Mouse (Mus musculus): ENCODE data around the gene Dgkd. TPM values are rescaled to one million over a fixed set of nuclear protein-coding genes. Genes with fewer than 3 reads are reported as not detected.

Dgkd gene
- polyA plus RNA-seq, 1 experiment from 2014 or later, result 9.1 TPM

GRCm38 (mm10) chr1:87908736-87909135 is 55.6 kb downstream of the Dgkd start:
- H3K27me3 ChIP-seq (ENCODE audit: insufficient read depth, low read length), result no peaks in the 10 kb centered on the region
- peaks cover 11% of the 10 kb centered on the region for H3K36me3 ChIP-seq (replicated peaks; ENCODE audit: insufficient read depth, low read length)
- H3K27ac ChIP-seq (ENCODE audit: low read depth), result no peak overlapping the region
- ATAC-seq (peak; percentile 54; the same call in 1 of the 2 replicates), DNase-seq (no peak)
- TF ChIP-seq EP300 (IDR thresholded peaks at IDR 0.05; ENCODE audit: low read depth) (no peak), CTCF (IDR thresholded peaks at IDR 0.05; ENCODE audit: low read depth) (no peak)
- WGBS (ENCODE audit: insufficient replicate concordance), result 58% methylated on average over 3 of the region's 3 CpGs
- H3K4me3 ChIP-seq (ENCODE audit: low read depth, low read length), result no peak overlapping the region
- no peaks in the 10 kb centered on the region for H3K9me3 ChIP-seq (ENCODE audit: low read length)
- no peak overlapping the region for H3K4me2 ChIP-seq (ENCODE audit: low read depth, low read length)
- peaks cover 14% of the 10 kb centered on the region for H3K4me1 ChIP-seq (ENCODE audit: insufficient read depth)
- H3K9ac ChIP-seq (replicated peaks), result no peak overlapping the region

GRCm38 (mm10) chr1:87909565-87909964 is 56.5 kb downstream of the Dgkd start:
- DNase-seq (no peak), ATAC-seq (no peak)
- no peaks in the 10 kb centered on the region for H3K9me3 ChIP-seq (ENCODE audit: low read length)
- H3K4me1 ChIP-seq (ENCODE audit: insufficient read depth), result peaks cover 14% of the 10 kb centered on the region
- peaks cover 11% of the 10 kb centered on the region for H3K36me3 ChIP-seq (replicated peaks; ENCODE audit: insufficient read depth, low read length)
- H3K4me3 ChIP-seq (ENCODE audit: low read depth, low read length), result no peak overlapping the region
- TF ChIP-seq CTCF (IDR thresholded peaks at IDR 0.05; ENCODE audit: low read depth) (no peak), EP300 (IDR thresholded peaks at IDR 0.05; ENCODE audit: low read depth) (no peak)
- H3K27me3 ChIP-seq (ENCODE audit: insufficient read depth, low read length), result no peaks in the 10 kb centered on the region
- no peak overlapping the region for H3K27ac ChIP-seq (ENCODE audit: low read depth)
- H3K4me2 ChIP-seq (ENCODE audit: low read depth, low read length), result no peak overlapping the region
- H3K9ac ChIP-seq (replicated peaks), result no peak overlapping the region

GRCm38 (mm10) chr1:87910428-87910827 is 57.3 kb downstream of the Dgkd start:
- H3K27ac ChIP-seq (ENCODE audit: low read depth), result no peak overlapping the region
- no peak overlapping the region for H3K9ac ChIP-seq (replicated peaks)
- H3K4me2 ChIP-seq (ENCODE audit: low read depth, low read length), result no peak overlapping the region
- no peaks in the 10 kb centered on the region for H3K9me3 ChIP-seq (ENCODE audit: low read length)
- peaks cover 14% of the 10 kb centered on the region for H3K4me1 ChIP-seq (ENCODE audit: insufficient read depth)
- DNase-seq (no peak), ATAC-seq (peak; percentile 68; the same call in 1 of the 2 replicates)
- H3K4me3 ChIP-seq (ENCODE audit: low read depth, low read length), result no peak overlapping the region
- H3K36me3 ChIP-seq (replicated peaks; ENCODE audit: insufficient read depth, low read length), result peaks cover 17% of the 10 kb centered on the region
- no peaks in the 10 kb centered on the region for H3K27me3 ChIP-seq (ENCODE audit: insufficient read depth, low read length)
- 54% methylated on average over 1 of the region's 1 CpGs for WGBS (ENCODE audit: insufficient replicate concordance)
- TF ChIP-seq CTCF (IDR thresholded peaks at IDR 0.05; ENCODE audit: low read depth), result 0 out of 2 replicates have a peak, but pooled peaks have one; percentile 2
- TF ChIP-seq EP300 (IDR thresholded peaks at IDR 0.05; ENCODE audit: low read depth), result no peak

DNA sequence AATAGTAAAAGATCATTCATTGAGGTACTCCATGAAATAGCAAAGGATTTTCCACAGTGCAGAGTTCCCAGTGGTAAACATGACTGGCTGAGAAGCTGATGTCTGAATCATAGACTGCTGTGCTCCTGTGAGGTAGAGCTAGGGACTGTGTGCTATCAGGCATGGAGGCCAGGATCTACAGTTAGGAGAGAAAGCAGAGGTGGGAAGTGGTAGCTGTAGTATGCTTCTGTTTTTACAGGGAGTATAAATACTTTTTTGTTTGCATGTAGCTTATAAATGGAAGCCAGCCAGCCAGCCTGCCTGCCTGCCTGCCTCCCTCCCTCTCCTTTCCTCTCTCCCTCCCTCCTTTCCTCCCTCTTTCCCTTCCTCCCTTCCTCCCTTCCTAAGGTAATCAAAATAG is 60.3 kb downstream of the Dgkd start:
- H3K9ac ChIP-seq (replicated peaks), result no peak overlapping the region
- DNase-seq (no peak), ATAC-seq (no peak)
- H3K36me3 ChIP-seq (replicated peaks; ENCODE audit: insufficient read depth, low read length), result peaks cover 41% of the 10 kb centered on the region
- no peaks in the 10 kb centered on the region for H3K27me3 ChIP-seq (ENCODE audit: insufficient read depth, low read length)
- no peak for TF ChIP-seq EP300 (IDR thresholded peaks at IDR 0.05; ENCODE audit: low read depth)
- no peak for TF ChIP-seq CTCF (IDR thresholded peaks at IDR 0.05; ENCODE audit: low read depth)
- no peak overlapping the region for H3K4me2 ChIP-seq (ENCODE audit: low read depth, low read length)
- no peaks in the 10 kb centered on the region for H3K9me3 ChIP-seq (ENCODE audit: low read length)
- no peak overlapping the region for H3K27ac ChIP-seq (ENCODE audit: low read depth)
- H3K4me3 ChIP-seq (ENCODE audit: low read depth, low read length), result no peak overlapping the region
- peaks cover 14% of the 10 kb centered on the region for H3K4me1 ChIP-seq (ENCODE audit: insufficient read depth)

DNA sequence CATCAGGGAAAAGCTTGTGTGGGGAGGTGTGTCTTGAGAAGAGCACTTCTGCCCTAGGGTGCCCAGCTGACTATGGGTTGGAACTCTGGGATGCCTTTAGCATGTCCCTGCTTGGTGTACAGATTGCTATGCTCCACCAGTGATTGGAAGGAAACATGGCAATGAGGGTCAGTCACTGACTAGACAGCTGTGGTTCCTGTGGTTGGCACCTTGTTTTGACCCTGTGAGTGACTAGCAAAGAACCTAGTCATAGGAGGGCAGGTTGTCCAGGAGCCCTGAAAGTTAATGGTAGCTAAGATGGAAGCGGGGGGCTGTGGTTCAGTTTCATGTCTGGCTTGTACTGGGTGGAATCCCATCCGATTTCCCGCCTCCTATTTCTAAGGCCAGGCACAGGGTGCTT is 64.3 kb downstream of the Dgkd start:
- ATAC-seq (no peak), DNase-seq (no peak)
- peaks cover 62% of the 10 kb centered on the region for H3K36me3 ChIP-seq (replicated peaks; ENCODE audit: insufficient read depth, low read length)
- H3K4me1 ChIP-seq (ENCODE audit: insufficient read depth), result peaks cover 4% of the 10 kb centered on the region; the same call in 1 of the 2 replicates
- no peak overlapping the region for H3K4me2 ChIP-seq (ENCODE audit: low read depth, low read length)
- H3K27me3 ChIP-seq (ENCODE audit: insufficient read depth, low read length), result no peaks in the 10 kb centered on the region
- H3K9ac ChIP-seq (replicated peaks), result no peak overlapping the region
- no peak for TF ChIP-seq EP300 (IDR thresholded peaks at IDR 0.05; ENCODE audit: low read depth)
- no peak for TF ChIP-seq CTCF (IDR thresholded peaks at IDR 0.05; ENCODE audit: low read depth)
- 93% methylated on average over 3 of the region's 3 CpGs for WGBS (ENCODE audit: insufficient replicate concordance)
- no peaks in the 10 kb centered on the region for H3K9me3 ChIP-seq (ENCODE audit: low read length)
- no peak overlapping the region for H3K27ac ChIP-seq (ENCODE audit: low read depth)
- no peak overlapping the region for H3K4me3 ChIP-seq (ENCODE audit: low read depth, low read length)

GRCm38 (mm10) chr1:87918061-87918460 is 65.0 kb downstream of the Dgkd start:
- TF ChIP-seq CTCF (IDR thresholded peaks at IDR 0.05; ENCODE audit: low read depth) (no peak), EP300 (IDR thresholded peaks at IDR 0.05; ENCODE audit: low read depth) (no peak)
- ATAC-seq (no peak), DNase-seq (no peak)
- H3K9ac ChIP-seq (replicated peaks), result no peak overlapping the region
- no peaks in the 10 kb centered on the region for H3K27me3 ChIP-seq (ENCODE audit: insufficient read depth, low read length)
- peaks cover 62% of the 10 kb centered on the region for H3K36me3 ChIP-seq (replicated peaks; ENCODE audit: insufficient read depth, low read length)
- no peak overlapping the region for H3K4me3 ChIP-seq (ENCODE audit: low read depth, low read length)
- no peak overlapping the region for H3K27ac ChIP-seq (ENCODE audit: low read depth)
- no peaks in the 10 kb centered on the region for H3K9me3 ChIP-seq (ENCODE audit: low read length)
- 85% methylated on average over 2 of the region's 2 CpGs for WGBS (ENCODE audit: insufficient replicate concordance)
- H3K4me1 ChIP-seq (ENCODE audit: insufficient read depth), result no peaks in the 10 kb centered on the region
- H3K4me2 ChIP-seq (ENCODE audit: low read depth, low read length), result no peak overlapping the region

GRCm38 (mm10) chr1:87920056-87920614 is 67.0 kb downstream of the Dgkd start:
- no peak for TF ChIP-seq CTCF (IDR thresholded peaks at IDR 0.05; ENCODE audit: low read depth)
- TF ChIP-seq EP300 (IDR thresholded peaks at IDR 0.05; ENCODE audit: low read depth), result no peak
- peaks cover 71% of the 10 kb centered on the region for H3K36me3 ChIP-seq (replicated peaks; ENCODE audit: insufficient read depth, low read length)

More at GRCm38 (mm10) chr1:87920056-87920614, 67.0 kb downstream of the Dgkd start:
- WGBS (ENCODE audit: insufficient replicate concordance), result 62% methylated on average over 3 of the region's 3 CpGs
- ATAC-seq (no peak), DNase-seq (no peak)
- H3K4me3 ChIP-seq (ENCODE audit: low read depth, low read length), result no peak overlapping the region
- no peaks in the 10 kb centered on the region for H3K9me3 ChIP-seq (ENCODE audit: low read length)
- H3K4me2 ChIP-seq (ENCODE audit: low read depth, low read length), result no peak overlapping the region
- no peak overlapping the region for H3K27ac ChIP-seq (ENCODE audit: low read depth)
- H3K27me3 ChIP-seq (ENCODE audit: insufficient read depth, low read length), result no peaks in the 10 kb centered on the region
- no peaks in the 10 kb centered on the region for H3K4me1 ChIP-seq (ENCODE audit: insufficient read depth)
- no peak overlapping the region for H3K9ac ChIP-seq (replicated peaks)

All from liver, postnatal 0 days (tissue).